15 mouse cellular contexts compared by ENCODE assay signal in genomic region chr3:127630735-127631372, GRCm38 (mm10). TPM values are rescaled to one million over a fixed set of nuclear protein-coding genes. Genes with fewer than 3 reads are reported as not detected.
DNase-seq lines count a peak whose midpoint lies in the region; ATAC-seq lines count a peak whose summit lies in the region.
"Had no signal": no experiment of that assay in that cellular context is flagged by ENCODE, and none has a peak within 500 bp of the region (broad histone marks: within the 10 kb centered on the region; RNA-seq: fewer than 3 reads in every experiment).

No protein-coding gene starts in this region.

- H3K9ac ChIP-seq in hindbrain, embryonic 11.5 days (ENCODE audit: low read depth, low read length) = no peak overlapping the region
- H3K9ac ChIP-seq in hindbrain, embryonic 16.5 days (ENCODE audit: low read depth, low read length) = no peak overlapping the region
- H3K9ac ChIP-seq in forebrain, embryonic 15.5 days (replicated peaks) = no peak overlapping the region
- no peak overlapping the region for H3K9ac ChIP-seq in midbrain, embryonic 15.5 days
- H3K9ac ChIP-seq: liver, embryonic 12.5 days had no signal

- DNase-seq in hindbrain, embryonic 11.5 days (ENCODE audit: low spot score) = peak; percentile 55
- no peak for DNase-seq in forebrain, embryonic 10.5 days (ENCODE audit: extremely low spot score, low spot score)
- DNase-seq in retina, postnatal 1 day = no peak
- no peak for DNase-seq in spleen, adult 12 weeks (ENCODE audit: low spot score)
- DNase-seq: cerebellum, adult 11-12 months; gastrocnemius, postnatal 10 days; kidney, adult 11 months; thymus, postnatal 4 days had no signal

- H3K9me3 ChIP-seq in hindbrain, embryonic 11.5 days (ENCODE audit: control insufficient read depth, low read length) = no peaks in the 10 kb centered on the region
- H3K9me3 ChIP-seq in hindbrain, embryonic 16.5 days (ENCODE audit: control insufficient read depth, low read length) = no peaks in the 10 kb centered on the region
- H3K9me3 ChIP-seq in forebrain, embryonic 10.5 days = no peaks in the 10 kb centered on the region
- H3K9me3 ChIP-seq in forebrain, embryonic 15.5 days = no peaks in the 10 kb centered on the region
- no peaks in the 10 kb centered on the region for H3K9me3 ChIP-seq in midbrain, embryonic 15.5 days
- H3K9me3 ChIP-seq: liver, embryonic 12.5 days had no signal

- no peaks in the 10 kb centered on the region for H3K36me3 ChIP-seq in hindbrain, embryonic 11.5 days (ENCODE audit: control insufficient read depth, insufficient read depth, low read length)
- H3K36me3 ChIP-seq in hindbrain, embryonic 16.5 days (ENCODE audit: control insufficient read depth, insufficient read depth, low read length) = no peaks in the 10 kb centered on the region
- H3K36me3 ChIP-seq in forebrain, embryonic 10.5 days (replicated peaks) = no peaks in the 10 kb centered on the region
- no peaks in the 10 kb centered on the region for H3K36me3 ChIP-seq in forebrain, embryonic 15.5 days
- no peaks in the 10 kb centered on the region for H3K36me3 ChIP-seq in midbrain, embryonic 15.5 days (replicated peaks)
- H3K36me3 ChIP-seq: liver, embryonic 12.5 days had no signal

- H3K4me1 ChIP-seq in hindbrain, embryonic 11.5 days (replicated peaks; ENCODE audit: control insufficient read depth, insufficient read depth, low read length) = peaks cover 7% of the 10 kb centered on the region
- peaks cover 23% of the 10 kb centered on the region for H3K4me1 ChIP-seq in hindbrain, embryonic 16.5 days (ENCODE audit: control insufficient read depth, insufficient read depth, low read depth, low read length)
- peaks cover 93% of the 10 kb centered on the region for H3K4me1 ChIP-seq in forebrain, embryonic 10.5 days
- H3K4me1 ChIP-seq in forebrain, embryonic 15.5 days = peaks cover 67% of the 10 kb centered on the region
- H3K4me1 ChIP-seq in midbrain, embryonic 15.5 days = peaks cover 63% of the 10 kb centered on the region

- H3K4me2 ChIP-seq in hindbrain, embryonic 11.5 days (replicated peaks; ENCODE audit: low read depth, low read length) = no peak overlapping the region
- no peak overlapping the region for H3K4me2 ChIP-seq in hindbrain, embryonic 16.5 days (ENCODE audit: low read length)
- peak overlapping the region; percentile 59 for H3K4me2 ChIP-seq in forebrain, embryonic 15.5 days (replicated peaks)
- H3K4me2 ChIP-seq in midbrain, embryonic 15.5 days = peak overlapping the region; percentile 15; the same call in 1 of the 2 replicates
- H3K4me2 ChIP-seq: heart, embryonic 11.5 days; liver, embryonic 12.5 days had no signal

- peaks cover 52% of the 10 kb centered on the region for H3K27me3 ChIP-seq in hindbrain, embryonic 11.5 days (ENCODE audit: control insufficient read depth, insufficient read depth, low read length)
- peaks cover 31% of the 10 kb centered on the region for H3K27me3 ChIP-seq in hindbrain, embryonic 16.5 days (replicated peaks; ENCODE audit: control insufficient read depth, insufficient read depth, low read length)
- peaks cover 100% of the 10 kb centered on the region for H3K27me3 ChIP-seq in forebrain, embryonic 10.5 days (ENCODE audit: poor library complexity, severe bottlenecking)
- peaks cover 24% of the 10 kb centered on the region for H3K27me3 ChIP-seq in forebrain, embryonic 15.5 days
- H3K27me3 ChIP-seq in midbrain, embryonic 15.5 days (replicated peaks) = peaks cover 52% of the 10 kb centered on the region

- H3K4me3 ChIP-seq in hindbrain, embryonic 11.5 days (ENCODE audit: low read depth, low read length) = no peak overlapping the region
- no peak overlapping the region for H3K4me3 ChIP-seq in hindbrain, embryonic 16.5 days (ENCODE audit: low read length)
- H3K4me3 ChIP-seq in forebrain, embryonic 10.5 days = peak overlapping the region; percentile 57; the same call in 1 of the 2 replicates
- peak overlapping the region; percentile 64; the same call in 1 of the 2 replicates for H3K4me3 ChIP-seq in forebrain, embryonic 15.5 days
- no peak overlapping the region for H3K4me3 ChIP-seq in midbrain, embryonic 15.5 days
- H3K4me3 ChIP-seq: liver, embryonic 12.5 days had no signal

- under 1% methylated on average over 17 of the region's 17 CpGs for WGBS in hindbrain, embryonic 11.5 days
- WGBS in hindbrain, embryonic 16.5 days = 6% methylated on average over 17 of the region's 17 CpGs
- 2% methylated on average over 17 of the region's 17 CpGs for WGBS in forebrain, embryonic 10.5 days
- 10% methylated on average over 17 of the region's 17 CpGs for WGBS in forebrain, embryonic 15.5 days
- WGBS in midbrain, embryonic 15.5 days = 4% methylated on average over 17 of the region's 17 CpGs

- no peak for ATAC-seq in hindbrain, embryonic 11.5 days (ENCODE audit: low FRiP score)
- no peak for ATAC-seq in hindbrain, embryonic 16.5 days
- no peak for ATAC-seq in forebrain, embryonic 15.5 days (replicated peaks)
- ATAC-seq in midbrain, embryonic 15.5 days (replicated peaks) = no peak
- ATAC-seq: liver, embryonic 12.5 days had no signal

- H3K27ac ChIP-seq in hindbrain, embryonic 11.5 days (ENCODE audit: low read depth, low read length) = no peak overlapping the region
- H3K27ac ChIP-seq in hindbrain, embryonic 16.5 days (ENCODE audit: low read depth, low read length) = no peak overlapping the region
- H3K27ac ChIP-seq in forebrain, embryonic 10.5 days = 0 out of 2 replicates have a peak overlapping the region, but pooled peaks have one; percentile 53
- H3K27ac ChIP-seq in forebrain, embryonic 15.5 days (replicated peaks) = peak overlapping the region; percentile 91
- H3K27ac ChIP-seq in midbrain, embryonic 15.5 days = no peak overlapping the region
- H3K27ac ChIP-seq: liver, embryonic 12.5 days had no signal

RNA-seq across cellular contexts. Expression of gene Neurog2, which starts 2.1 kb away (rescaled TPM):
- polyA plus RNA-seq in hindbrain, embryonic 11.5 days (2014; fragmentation: Nextera tagmentation; extraction: Ambion mirVana) = 45.1 and 47.1 TPM in 2 replicates
- 2.4 and 3.4 TPM in 2 replicates for polyA plus RNA-seq in hindbrain, embryonic 16.5 days (2015; fragmentation: Nextera tagmentation; extraction: Ambion mirVana)
- 20.2 and 28.0 TPM in 2 replicates for polyA plus RNA-seq in forebrain, embryonic 10.5 days (2016; fragmentation: Nextera tagmentation; extraction: Ambion mirVana)
- 89.7 and 111 TPM in 2 replicates for polyA plus RNA-seq in forebrain, embryonic 15.5 days (2015; fragmentation: Nextera tagmentation; extraction: Ambion mirVana)
- 15.1 and 16.5 TPM in 2 replicates for polyA plus RNA-seq in midbrain, embryonic 15.5 days (2015; fragmentation: Nextera tagmentation; extraction: Ambion mirVana)
- polyA plus RNA-seq: embryonic facial prominence, embryonic 14.5 days; heart, embryonic 11.5 days; liver, embryonic 12.5 days; lung, embryonic 16.5 days had no signal

Comparison
In these comparisons a context has a peak if more than half of its experiments do, and no peak if none do; other contexts are left out.
1. H3K27ac ChIP-seq: peak in forebrain, embryonic 10.5 days (single experiment) and forebrain, embryonic 15.5 days (single experiment); none in hindbrain, embryonic 11.5 days (single experiment), hindbrain, embryonic 16.5 days (single experiment) and midbrain, embryonic 15.5 days (single experiment).
2. H3K4me2 ChIP-seq: peak in forebrain, embryonic 15.5 days (single experiment) and midbrain, embryonic 15.5 days (single experiment); none in hindbrain, embryonic 11.5 days (single experiment) and hindbrain, embryonic 16.5 days (single experiment).
3. H3K4me3 ChIP-seq: peak in forebrain, embryonic 10.5 days (single experiment) and forebrain, embryonic 15.5 days (single experiment); none in hindbrain, embryonic 11.5 days (single experiment), hindbrain, embryonic 16.5 days (single experiment) and midbrain, embryonic 15.5 days (single experiment).